Mouse (Mus musculus): ENCODE results near the gene Itgbl1. TPM values are rescaled to one million over a fixed set of nuclear protein-coding genes. Genes with fewer than 3 reads are reported as not detected.

Itgbl1 gene
- 1.7 TPM for polyA plus RNA-seq (2014; fragmentation: Illumina TruSeq; extraction: RNeasy Lipid Tissue Mini Kit (QIAGEN cat#74804); ENCODE audit: low read depth, low replicate concordance)

GRCm38 (mm10) chr14:123659921-123660385, at the start of gene Itgbl1:
TSS of gene Itgbl1 (plus strand) at chr14:123659971.

GRCm38 (mm10) chr14:123626501-123627179, 33.1 kb upstream of the Itgbl1 start, which contains the start of gene Nalcn:
TSS of gene Nalcn (minus strand) at chr14:123627144.

Other genes starting within 250 kb of the Itgbl1 start
- 0.24 TPM for gene Nalcn, start 32.8 kb upstream of the Itgbl1 start, polyA plus RNA-seq (2014; fragmentation: Illumina TruSeq; extraction: RNeasy Lipid Tissue Mini Kit (QIAGEN cat#74804); ENCODE audit: low read depth, low replicate concordance)